Mouse (Mus musculus): ENCODE measurements around the gene Nudt19.
"Not testable (repeated sequence)": the region's sequence is repeated elsewhere in the genome, so short reads cannot be mapped to it uniquely, and the experiment has no call there.

The Nudt19 gene

GRCm38 (mm10) chr7:35556205-35556603 is at the start of gene Nudt19:
Gene Nudt19, minus strand, starts transcription at chr7:35556304.
- no peak for DNase-seq (ENCODE audit: low spot score in 2 of 2)

GRCm38 (mm10) chr7:35602766-35603165 is 46.7 kb upstream of the Nudt19 start:
- DNase-seq (ENCODE audit: low spot score in 2 of 2): no peak

GRCm38 (mm10) chr7:35601106-35601505 is 45.0 kb upstream of the Nudt19 start:
- no peak for DNase-seq (ENCODE audit: low spot score in 2 of 2)

DNA sequence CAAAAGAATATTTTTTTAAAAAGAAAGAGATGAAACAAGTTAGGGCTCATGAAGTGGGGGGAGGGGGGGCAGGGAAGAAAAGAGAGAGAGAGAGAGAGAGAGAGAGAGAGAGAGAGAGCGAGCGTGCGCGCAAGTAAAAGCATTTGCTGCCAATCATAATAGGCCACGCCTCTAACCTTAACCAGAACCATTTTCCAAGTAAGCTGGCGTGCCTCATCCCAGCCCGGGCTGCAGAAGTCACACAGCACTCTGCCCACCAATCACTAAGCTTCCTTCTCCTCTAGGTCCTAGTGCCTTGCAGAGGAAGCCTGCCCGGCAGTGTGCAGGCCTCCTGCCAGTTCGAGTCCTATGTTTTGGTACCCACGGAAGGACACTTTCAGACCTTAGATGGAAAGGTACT is 43.9 kb upstream of the Nudt19 start:
- no peak for DNase-seq (ENCODE audit: low spot score in 2 of 2)

DNA sequence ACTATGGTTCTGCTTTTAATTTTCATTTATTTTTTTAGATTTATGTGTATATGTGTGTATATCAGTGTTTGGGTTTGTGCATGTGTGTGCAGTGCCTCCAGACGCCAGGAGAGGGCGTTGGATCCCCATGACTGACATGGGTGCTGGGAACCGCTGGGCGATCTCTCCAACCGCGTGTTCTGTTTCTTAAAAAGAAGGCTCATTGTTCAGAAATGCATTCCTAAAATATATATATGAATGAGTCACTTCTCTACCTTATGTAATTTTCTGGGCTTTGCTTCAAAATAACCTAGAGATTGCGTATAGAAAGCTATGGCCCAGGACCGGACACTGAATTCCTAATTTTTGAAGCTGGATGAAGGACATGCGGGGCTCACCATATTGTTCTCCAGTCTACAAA is 43.4 kb upstream of the Nudt19 start:
- no peak for DNase-seq (ENCODE audit: low spot score in 2 of 2)

- no peak for DNase-seq (ENCODE audit: low spot score in 2 of 2)
Measured at GRCm38 (mm10) chr7:35594311-35594710, 38.2 kb upstream of the Nudt19 start.

- DNase-seq (ENCODE audit: low spot score in 2 of 2): no peak
Measured at GRCm38 (mm10) chr7:35590731-35591191, 34.7 kb upstream of the Nudt19 start.

- DNase-seq (ENCODE audit: low spot score in 2 of 2): no peak
Measured at GRCm38 (mm10) chr7:35589485-35589884, 33.4 kb upstream of the Nudt19 start.

GRCm38 (mm10) chr7:35588680-35589428 is 32.8 kb upstream of the Nudt19 start:
- DNase-seq (ENCODE audit: low spot score in 2 of 2): no peak

DNA sequence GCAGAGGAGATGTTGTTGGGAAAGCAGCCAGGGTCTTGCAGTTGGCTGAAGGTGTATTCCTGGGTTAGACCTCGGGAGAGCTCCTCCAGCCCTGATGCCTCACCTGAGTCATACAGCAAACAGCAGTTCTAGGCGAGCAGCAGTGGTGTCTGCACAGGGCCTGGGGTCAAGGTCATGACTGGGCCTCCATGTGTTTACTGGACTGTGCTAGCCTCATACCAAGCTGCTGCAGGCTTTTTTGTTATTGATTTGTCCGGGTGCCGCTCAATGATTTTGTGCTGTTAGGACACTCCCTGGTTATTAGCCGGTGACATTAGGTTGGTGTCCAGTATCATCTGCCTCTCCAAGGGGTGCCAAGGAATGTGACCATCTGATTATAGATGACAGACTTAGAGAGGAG is 31.6 kb upstream of the Nudt19 start:
- DNase-seq (ENCODE audit: low spot score in 2 of 2): no peak

DNA sequence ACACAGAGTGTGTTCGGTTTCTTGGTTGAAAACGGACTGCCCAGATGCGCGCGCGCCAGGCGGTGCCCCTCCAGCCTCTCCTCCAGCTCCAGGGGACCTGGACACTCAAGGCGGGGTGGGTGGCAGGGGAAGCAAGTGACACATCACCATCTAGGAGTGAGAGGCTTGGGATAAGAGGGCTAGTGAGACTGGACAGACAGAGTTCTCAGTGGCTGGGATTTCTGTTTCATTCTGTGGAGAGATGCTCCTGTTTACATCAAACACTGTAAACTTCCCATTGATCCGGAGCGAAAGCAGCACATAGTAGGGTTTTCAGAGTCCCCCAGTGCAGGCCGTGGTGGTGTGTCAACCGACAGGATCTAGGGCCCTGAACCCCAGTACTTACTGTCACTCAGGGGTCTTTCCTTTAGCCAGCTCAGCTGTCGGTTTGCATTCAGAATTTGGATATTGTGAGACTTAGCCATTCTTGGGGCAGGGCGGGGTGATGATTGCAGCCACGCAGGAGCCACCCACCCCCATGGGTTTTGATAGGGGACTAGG is 30.9 kb upstream of the Nudt19 start:
- DNase-seq (ENCODE audit: low spot score in 2 of 2): no peak

- DNase-seq (ENCODE audit: low spot score in 2 of 2): peak; percentile 93 to 94
Measured at GRCm38 (mm10) chr7:35586055-35586905, 30.2 kb upstream of the Nudt19 start, which contains the start of gene Ankrd27. Gene Ankrd27, plus strand, starts transcription at chr7:35586244.

DNA sequence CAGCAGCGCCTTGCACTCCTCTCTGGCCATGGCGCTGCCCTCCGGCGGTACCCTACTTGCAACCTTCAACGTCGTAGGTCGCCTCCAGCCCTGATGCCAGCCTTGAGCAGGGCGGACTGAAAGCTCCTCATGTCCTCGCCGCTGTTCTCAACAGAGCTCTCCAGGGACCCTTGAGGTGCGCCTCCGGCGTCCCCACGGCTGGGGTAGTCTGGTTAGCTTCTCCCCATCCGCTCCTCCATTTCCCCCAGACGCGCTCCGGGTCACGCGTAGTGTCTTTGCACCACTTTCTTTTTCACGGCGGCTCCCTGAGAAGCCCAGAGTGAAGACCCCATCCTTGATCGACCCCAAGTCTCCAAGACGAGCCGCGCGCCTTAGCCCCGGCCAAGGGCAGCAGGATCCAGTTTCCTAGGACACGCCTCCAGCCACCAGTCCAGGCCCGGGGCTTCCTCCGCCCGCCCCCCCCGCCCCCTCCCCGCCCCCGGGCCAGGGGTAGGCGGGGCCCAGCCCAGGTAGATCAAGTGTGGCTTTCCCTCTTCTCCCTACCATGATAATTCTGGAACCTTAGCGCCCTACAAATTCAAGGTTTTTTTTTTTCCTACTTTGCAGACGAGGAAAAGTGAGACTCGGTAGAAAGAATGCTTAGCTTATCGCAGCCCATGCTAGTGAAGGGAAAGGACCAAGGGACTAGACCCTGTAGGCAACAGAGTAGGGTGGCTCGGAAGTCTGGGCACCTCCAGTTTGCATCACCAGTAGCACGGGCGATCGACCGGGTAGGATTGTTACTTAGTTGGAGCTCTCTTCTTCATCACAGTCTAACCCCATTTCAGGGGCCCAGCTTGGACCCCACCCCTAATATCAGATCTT is 29.3 kb upstream of the Nudt19 start, which contains the start of gene Rgs9bp:
Rgs9bp (minus strand) TSS at position 392 of the 864 bp plus-strand sequence.
- peak; percentile 20 to 36 for DNase-seq (ENCODE audit: low spot score in 2 of 2)

DNA sequence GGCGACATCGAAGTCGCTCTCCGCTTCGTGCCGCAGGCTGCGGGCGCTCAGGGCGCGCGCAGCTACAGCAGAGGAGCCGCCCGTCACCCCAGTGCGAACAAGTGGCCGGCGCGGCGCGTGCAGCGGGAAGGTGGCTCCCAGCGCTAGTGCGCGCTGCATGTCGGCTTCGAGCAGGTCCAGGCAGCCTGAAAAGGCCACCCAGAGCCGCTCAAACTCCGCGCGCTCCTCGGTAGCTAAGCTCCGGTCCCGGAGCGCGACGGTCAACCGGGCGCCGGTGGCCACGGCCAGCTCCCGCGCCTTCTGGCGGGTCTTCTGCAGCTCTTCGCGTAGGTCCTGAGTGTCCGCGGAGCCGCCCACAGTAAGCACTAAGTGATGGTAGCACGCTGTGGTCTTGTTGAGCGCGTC is 28.7 kb upstream of the Nudt19 start:
- peak in 1 of 2 experiments; percentile 20 for DNase-seq (ENCODE audit: low spot score in 2 of 2)

- no peak for DNase-seq (ENCODE audit: low spot score in 2 of 2)
Measured at GRCm38 (mm10) chr7:35584068-35584785, 28.1 kb upstream of the Nudt19 start.

DNA sequence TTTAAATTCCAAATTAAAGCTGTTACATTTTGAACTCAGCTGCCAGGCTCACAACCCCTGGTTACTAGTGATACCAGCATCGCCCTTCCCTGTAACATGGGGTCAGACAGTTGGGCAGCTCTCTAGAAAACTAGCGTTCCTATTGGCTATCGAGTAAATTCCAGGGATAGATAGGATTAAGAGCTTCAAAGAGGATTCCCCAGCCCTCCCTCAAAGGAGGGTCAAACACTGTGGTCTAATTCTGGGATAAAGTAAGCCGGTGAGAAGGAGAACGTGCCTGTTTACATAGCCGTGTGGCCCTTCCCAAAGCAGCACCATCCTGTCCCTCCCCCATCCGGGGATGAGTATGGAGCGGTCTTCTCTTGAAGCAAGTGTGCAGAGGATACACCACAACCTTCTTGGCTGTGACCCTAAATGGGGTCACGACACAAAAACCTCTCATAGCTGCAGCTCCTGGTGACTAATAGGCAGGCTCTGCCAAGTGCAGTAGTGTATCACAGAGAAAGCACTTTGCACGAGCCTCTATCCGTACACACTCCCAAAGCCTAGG is 27.4 kb upstream of the Nudt19 start:
- no peak for DNase-seq (ENCODE audit: low spot score in 2 of 2)

GRCm38 (mm10) chr7:35582719-35583118 is 26.6 kb upstream of the Nudt19 start:
- no peak for DNase-seq (ENCODE audit: low spot score in 2 of 2)

DNA sequence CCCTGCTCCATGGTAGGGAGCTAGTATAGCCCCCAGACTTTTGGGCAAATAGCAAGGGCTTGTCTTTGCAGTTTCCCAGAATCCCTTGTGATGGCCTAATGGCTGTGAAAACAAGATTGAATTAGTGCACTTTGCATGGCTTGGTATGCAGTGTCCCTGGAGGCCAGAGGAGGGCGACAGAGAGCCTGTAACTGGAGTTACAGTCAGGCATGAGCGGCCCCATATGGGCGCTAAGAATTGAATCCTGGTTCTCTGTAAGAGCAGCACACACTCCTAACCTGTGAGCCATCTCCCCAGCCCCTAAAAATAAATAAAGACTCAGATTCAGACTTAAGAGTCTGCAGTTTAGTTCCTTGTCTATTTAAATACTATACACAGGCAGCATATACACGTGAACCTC is 23.7 kb upstream of the Nudt19 start:
- peak; percentile 17 to 28 for DNase-seq (ENCODE audit: low spot score in 2 of 2)

DNA sequence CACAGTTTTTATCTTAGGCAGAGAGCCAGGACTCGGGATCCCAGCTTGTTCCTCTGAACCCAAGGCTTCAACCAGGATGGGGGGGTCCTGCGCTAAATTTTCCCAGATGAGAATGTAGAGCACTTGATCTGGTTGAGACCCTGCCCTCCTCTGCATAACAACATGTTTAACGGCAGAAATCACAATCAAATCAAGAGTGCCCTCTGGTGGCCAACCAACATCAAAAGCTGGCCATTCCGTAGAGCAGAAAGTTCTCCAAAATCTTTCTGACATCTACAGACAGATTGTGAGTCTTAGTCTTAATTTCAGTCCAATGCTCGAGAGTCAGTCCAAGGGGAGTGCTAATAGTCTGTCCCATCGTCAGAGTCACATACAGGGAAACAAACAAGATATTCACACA is 14.8 kb upstream of the Nudt19 start:
- not testable (repeated sequence) for DNase-seq (ENCODE audit: low spot score in 2 of 2)

- DNase-seq (ENCODE audit: low spot score in 2 of 2): not testable (repeated sequence)
Measured at GRCm38 (mm10) chr7:35569724-35570123, 13.6 kb upstream of the Nudt19 start.

All from spleen, postnatal 36 days (tissue).